Mouse (Mus musculus): Measurements from ENCODE around the gene Slc25a30. TPM values are rescaled to one million over a fixed set of nuclear protein-coding genes. Genes with fewer than 3 reads are reported as not detected.
"Not testable (repeated sequence)": the region's sequence is repeated elsewhere in the genome, so short reads cannot be mapped to it uniquely, and the experiment has no call there.

Slc25a30 gene
- 11.4 and 12.2 TPM in 2 replicates for polyA plus RNA-seq (2015; fragmentation: Nextera tagmentation; extraction: Ambion mirVana)

GRCm38 (mm10) chr14:75786868-75787793 is at the start of gene Slc25a30:
Gene Slc25a30 (minus strand): TSS chr14:75787037.
- Histone ChIP-seq H3K9ac (peak within 1 kb of the TSS; percentile 89), H3K4me1 (replicated peaks) (peaks cover 9% of the 10 kb centered on the region), H3K4me2 (peak within 1 kb of the TSS; percentile 69), H3K27me3 (peaks cover 11% of the 10 kb centered on the region), H3K9me3 (no peaks in the 10 kb centered on the region), H3K4me3 (peak within 1 kb of the TSS; percentile 76), H3K27ac (peak within 1 kb of the TSS; percentile 97), H3K36me3 (no peaks in the 10 kb centered on the region)
- peak; percentile 99 for ATAC-seq (ENCODE audit: low FRiP score)
- WGBS, result 7% methylated on average over 51 of the region's 51 CpGs

- no peak for ATAC-seq (ENCODE audit: low FRiP score)
- Histone ChIP-seq H3K4me3 (no peak overlapping the region), H3K9ac (no peak overlapping the region), H3K27me3 (0 out of 2 replicates have a peak, but pooled peaks cover 5% of the 10 kb centered on the region), H3K4me2 (no peak overlapping the region), H3K36me3 (no peaks in the 10 kb centered on the region), H3K9me3 (no peaks in the 10 kb centered on the region), H3K4me1 (replicated peaks) (peaks cover 25% of the 10 kb centered on the region), H3K27ac (no peak overlapping the region)
- WGBS, result 88% methylated on average over 3 of the region's 3 CpGs
These were observed 49.7 kb upstream of the Slc25a30 start for GRCm38 (mm10) chr14:75836579-75836978.

GRCm38 (mm10) chr14:75834739-75835381 is 48.0 kb upstream of the Slc25a30 start:
- H3K4me3 ChIP-seq, result peak overlapping the region; percentile 44
- H3K9ac ChIP-seq, result peak overlapping the region; percentile 71
- ATAC-seq (ENCODE audit: low FRiP score), result peak; percentile 37
- H3K27me3 ChIP-seq, result 0 out of 2 replicates have a peak, but pooled peaks cover 5% of the 10 kb centered on the region
- peak overlapping the region; percentile 78 for H3K4me2 ChIP-seq
- no peaks in the 10 kb centered on the region for H3K36me3 ChIP-seq
- under 1% methylated on average over 16 of the region's 16 CpGs for WGBS
- peak overlapping the region; percentile 83 for H3K27ac ChIP-seq
- peaks cover 25% of the 10 kb centered on the region for H3K4me1 ChIP-seq (replicated peaks)
- no peaks in the 10 kb centered on the region for H3K9me3 ChIP-seq

GRCm38 (mm10) chr14:75834251-75834738 is 47.5 kb upstream of the Slc25a30 start:
- no peaks in the 10 kb centered on the region for H3K9me3 ChIP-seq
- peak overlapping the region; percentile 44 for H3K4me3 ChIP-seq
- under 1% methylated on average over 10 of the region's 10 CpGs for WGBS

GRCm38 (mm10) chr14:75833546-75834250 is 46.9 kb upstream of the Slc25a30 start:
- Histone ChIP-seq H3K4me3 (peak overlapping the region; percentile 44), H3K9ac (peak overlapping the region; percentile 71; the same call in 1 of the 2 replicates), H3K27me3 (peaks cover 6% of the 10 kb centered on the region; the same call in 1 of the 2 replicates), H3K36me3 (no peaks in the 10 kb centered on the region), H3K4me1 (replicated peaks) (peaks cover 31% of the 10 kb centered on the region), H3K4me2 (peak overlapping the region; percentile 78), H3K27ac (peak overlapping the region; percentile 83), H3K9me3 (no peaks in the 10 kb centered on the region)
- ATAC-seq (ENCODE audit: low FRiP score), result peak; percentile 22; the same call in 1 of the 2 replicates
- WGBS, result 6% methylated on average over 12 of the region's 12 CpGs

More at GRCm38 (mm10) chr14:75834251-75834738, 47.5 kb upstream of the Slc25a30 start:
- 0 out of 2 replicates have a peak, but pooled peaks cover 4% of the 10 kb centered on the region for H3K27me3 ChIP-seq
- H3K4me2 ChIP-seq, result peak overlapping the region; percentile 78
- peak; percentile 69 for ATAC-seq (ENCODE audit: low FRiP score)
- peak overlapping the region; percentile 83 for H3K27ac ChIP-seq
- H3K9ac ChIP-seq, result peak overlapping the region; percentile 71
- peaks cover 25% of the 10 kb centered on the region for H3K4me1 ChIP-seq (replicated peaks)
- no peaks in the 10 kb centered on the region for H3K36me3 ChIP-seq

- Histone ChIP-seq H3K27me3 (peaks cover 12% of the 10 kb centered on the region), H3K9me3 (no peaks in the 10 kb centered on the region), H3K27ac (no peak overlapping the region), H3K9ac (no peak overlapping the region), H3K4me3 (no peak overlapping the region), H3K36me3 (no peaks in the 10 kb centered on the region), H3K4me2 (peak overlapping the region; percentile 78; the same call in 1 of the 2 replicates), H3K4me1 (replicated peaks) (peaks cover 36% of the 10 kb centered on the region)
- 10% methylated on average over 4 of the region's 4 CpGs for WGBS
- ATAC-seq (ENCODE audit: low FRiP score), result no peak
These were observed 46.1 kb upstream of the Slc25a30 start for GRCm38 (mm10) chr14:75832982-75833381.

GRCm38 (mm10) chr14:75832031-75832430 is 45.2 kb upstream of the Slc25a30 start:
- H3K4me2 ChIP-seq, result no peak overlapping the region
- 95% methylated on average over 2 of the region's 2 CpGs for WGBS
- H3K27me3 ChIP-seq, result peaks cover 22% of the 10 kb centered on the region
- no peak overlapping the region for H3K9ac ChIP-seq
- H3K4me3 ChIP-seq, result no peak overlapping the region
- no peaks in the 10 kb centered on the region for H3K9me3 ChIP-seq
- H3K4me1 ChIP-seq (replicated peaks), result peaks cover 36% of the 10 kb centered on the region
- ATAC-seq (ENCODE audit: low FRiP score), result no peak
- no peaks in the 10 kb centered on the region for H3K36me3 ChIP-seq
- no peak overlapping the region for H3K27ac ChIP-seq

GRCm38 (mm10) chr14:75829817-75830216 is 43.0 kb upstream of the Slc25a30 start:
- H3K27ac ChIP-seq; ATAC-seq (ENCODE audit: low FRiP score); H3K9ac ChIP-seq; H3K4me2 ChIP-seq; H3K4me3 ChIP-seq; H3K36me3 ChIP-seq; H3K9me3 ChIP-seq: not testable (repeated sequence)
- Histone ChIP-seq H3K4me1 (replicated peaks) (peaks cover 30% of the 10 kb centered on the region), H3K27me3 (peaks cover 23% of the 10 kb centered on the region)
- 70% methylated on average over 14 of the region's 14 CpGs for WGBS

GRCm38 (mm10) chr14:75828866-75829806 is 42.3 kb upstream of the Slc25a30 start:
- Histone ChIP-seq H3K9me3 (no peaks in the 10 kb centered on the region), H3K36me3 (no peaks in the 10 kb centered on the region), H3K9ac (peak overlapping the region; percentile 60), H3K27me3 (peaks cover 23% of the 10 kb centered on the region), H3K27ac (no peak overlapping the region), H3K4me2 (peak overlapping the region; percentile 69), H3K4me1 (replicated peaks) (peaks cover 23% of the 10 kb centered on the region), H3K4me3 (peak overlapping the region; percentile 37)
- WGBS, result 7% methylated on average over 32 of the region's 32 CpGs
- ATAC-seq (ENCODE audit: low FRiP score), result peak; percentile 18; the same call in 1 of the 2 replicates

- no peak overlapping the region for H3K27ac ChIP-seq
- H3K4me1 ChIP-seq (replicated peaks), result peaks cover 14% of the 10 kb centered on the region
- H3K9me3 ChIP-seq, result no peaks in the 10 kb centered on the region
- H3K27me3 ChIP-seq, result peaks cover 23% of the 10 kb centered on the region
- H3K9ac ChIP-seq, result no peak overlapping the region
- no peak overlapping the region for H3K4me3 ChIP-seq
- no peak for ATAC-seq (ENCODE audit: low FRiP score)
- no peaks in the 10 kb centered on the region for H3K36me3 ChIP-seq
- 46% methylated on average over 11 of the region's 11 CpGs for WGBS
- peak overlapping the region; percentile 69 for H3K4me2 ChIP-seq
These were observed 41.4 kb upstream of the Slc25a30 start for GRCm38 (mm10) chr14:75828221-75828620.
